Mouse (Mus musculus) spleen, postnatal 36 days (tissue): Measurements from ENCODE around the gene Kcnq1.
A peak's percentile ranks its signal among the peaks of the same experiment; 100 is the strongest.

Experiments used
- DNase-seq, 2 experiments: peaks; one replicate each; pipeline ENCODE4 v3.0.0; 2022; ENCODE audit warnings: low spot score in 2 of 2, mixed read lengths in 1 of 2

Kcnq1 gene

GRCm38 (mm10) chr7:143093847-143094246 is 12.3 kb upstream of the Kcnq1 start:
- DNase-seq: no peak

DNA sequence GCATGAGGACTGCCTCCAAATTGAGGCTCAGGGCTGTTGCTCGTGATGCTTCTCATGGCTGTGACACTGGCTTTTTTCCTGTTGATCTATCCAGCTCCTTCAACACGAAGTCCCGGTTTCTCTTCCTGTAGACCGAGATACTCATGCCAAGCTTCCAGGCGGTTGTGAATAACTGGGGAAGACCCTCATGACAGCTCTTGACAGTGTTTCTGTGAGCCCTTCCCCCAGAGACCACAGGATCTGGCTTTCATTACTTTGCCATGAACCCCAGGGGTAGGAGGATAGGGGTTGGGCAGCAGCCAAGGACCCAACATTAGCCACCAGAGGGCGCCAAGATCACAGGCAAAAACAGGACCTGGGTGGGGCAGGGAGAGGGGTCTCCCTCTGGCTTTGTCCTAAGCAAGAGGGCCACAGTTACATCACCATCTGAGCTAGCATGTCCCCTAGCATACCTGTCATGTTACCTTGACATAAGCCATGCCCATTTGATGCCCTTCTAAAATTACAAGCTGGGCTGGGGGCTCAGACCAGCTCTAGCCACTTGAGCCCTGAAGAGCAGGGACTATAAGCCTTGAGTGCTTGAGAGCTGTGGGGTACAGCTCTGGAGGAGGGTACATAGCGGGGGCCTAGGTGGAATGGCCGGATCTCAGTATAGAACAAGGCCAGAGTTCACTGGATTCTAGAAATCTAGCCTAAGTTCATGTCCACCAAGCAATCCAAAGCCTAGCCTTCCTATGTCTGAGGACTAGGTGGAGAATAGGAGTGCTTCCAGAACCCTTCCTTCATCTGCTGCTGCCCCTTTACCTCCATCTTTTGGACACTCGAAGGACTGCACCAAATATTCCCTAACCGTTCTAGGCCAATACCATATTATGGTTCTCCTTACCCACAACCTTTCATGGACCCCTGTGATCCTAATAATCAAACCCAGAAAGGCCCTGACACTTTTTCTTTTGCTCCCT is 11.3 kb upstream of the Kcnq1 start, which contains the start of gene Trpm5:
Gene Trpm5 (minus strand): TSS at position 51 of the 962 bp plus-strand sequence.
- DNase-seq: peak in 1 of 2 experiments; percentile 25

- DNase-seq: peak in 1 of 2 experiments; percentile 12
Measured at GRCm38 (mm10) chr7:143095554-143095907, 10.6 kb upstream of the Kcnq1 start.

DNA sequence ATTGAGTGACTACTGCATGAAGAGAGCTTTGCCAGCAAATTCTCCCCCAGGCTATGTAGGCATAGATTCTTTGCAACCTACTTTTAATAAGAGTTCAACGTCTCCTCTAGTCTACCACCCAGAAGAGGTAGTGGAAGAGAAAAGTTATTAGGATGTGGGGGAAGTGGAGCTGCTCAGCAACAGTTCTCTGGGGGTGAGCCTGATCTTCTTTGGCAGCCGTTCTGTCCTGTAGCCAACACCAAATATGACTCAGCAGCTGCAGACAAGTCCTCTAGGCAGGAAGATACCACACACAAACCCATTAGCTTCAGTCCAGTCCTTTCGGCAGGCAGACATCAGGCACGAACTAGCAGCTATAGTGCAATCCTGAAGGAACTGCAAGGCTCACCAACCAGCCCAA is 5.4 kb upstream of the Kcnq1 start:
- DNase-seq: no peak

DNA sequence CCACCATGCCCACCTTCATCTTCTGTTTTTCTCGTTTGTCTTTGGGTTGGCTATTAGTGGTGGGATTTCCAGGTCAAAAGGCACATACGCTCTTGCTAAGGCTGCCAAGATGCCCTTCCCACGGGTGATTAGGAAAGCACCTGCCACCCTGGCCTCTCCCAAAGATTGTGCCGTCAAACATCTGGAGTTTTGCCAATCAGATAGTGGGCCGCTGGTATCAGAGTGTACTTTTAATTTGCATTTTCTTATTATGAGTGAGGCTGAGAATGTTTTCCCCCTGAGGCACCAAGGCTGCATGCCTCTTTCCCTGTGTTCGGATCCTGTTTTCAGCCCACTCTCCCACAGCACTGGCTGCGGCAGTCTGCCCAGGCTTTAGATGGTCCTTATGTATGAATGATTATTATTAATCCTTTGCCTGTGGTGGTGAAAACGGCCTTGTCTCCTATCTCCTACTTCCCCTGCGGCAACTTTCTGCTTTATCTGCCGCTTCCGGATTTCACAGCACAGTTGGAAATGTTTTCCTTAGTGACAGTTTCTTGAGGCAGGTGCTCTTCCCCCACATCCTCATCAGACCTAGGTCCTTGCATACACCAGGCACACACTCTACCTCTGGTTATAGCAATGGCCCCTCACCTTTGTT is 784 bp upstream of the Kcnq1 start:
- DNase-seq: no peak

DNA sequence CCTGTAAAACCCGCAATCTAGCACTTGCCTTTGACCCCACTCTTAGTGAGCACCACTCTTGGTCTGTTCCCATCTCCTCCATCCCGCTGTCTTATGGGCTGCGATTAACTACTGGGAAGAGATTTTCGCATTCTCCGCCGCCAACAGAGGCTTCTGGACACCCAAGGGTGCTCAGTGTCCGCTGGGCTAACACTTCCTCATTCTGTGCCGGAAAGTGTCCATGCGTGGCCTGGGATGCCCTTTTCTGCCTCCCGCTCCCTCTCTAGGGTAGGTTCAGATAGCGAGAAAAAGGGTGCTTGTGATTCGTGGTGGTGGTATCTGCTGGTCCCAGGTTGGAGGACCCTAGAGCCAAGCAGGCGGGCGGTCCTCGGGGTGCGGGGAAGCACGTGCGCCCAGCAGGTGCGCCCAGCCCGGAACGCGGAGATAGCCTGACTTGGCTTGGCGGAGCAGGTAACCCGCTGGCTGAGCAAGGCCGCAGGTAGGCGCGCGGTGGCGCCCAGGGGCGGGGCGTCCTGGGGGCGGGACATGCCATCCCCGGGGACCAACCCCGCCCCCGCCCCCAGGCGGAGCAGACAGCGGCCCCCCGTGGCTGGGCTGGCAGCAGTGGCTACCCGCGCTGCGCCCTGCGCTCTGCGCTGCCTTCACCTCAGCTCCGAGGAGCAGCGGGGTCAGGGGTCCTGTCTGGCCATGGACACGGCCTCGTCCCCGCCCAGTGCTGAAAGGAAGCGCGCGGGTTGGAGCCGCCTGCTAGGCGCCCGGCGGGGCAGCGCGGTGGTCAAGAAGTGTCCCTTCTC is 707 bp downstream of the Kcnq1 start:
- no peak for DNase-seq

DNA sequence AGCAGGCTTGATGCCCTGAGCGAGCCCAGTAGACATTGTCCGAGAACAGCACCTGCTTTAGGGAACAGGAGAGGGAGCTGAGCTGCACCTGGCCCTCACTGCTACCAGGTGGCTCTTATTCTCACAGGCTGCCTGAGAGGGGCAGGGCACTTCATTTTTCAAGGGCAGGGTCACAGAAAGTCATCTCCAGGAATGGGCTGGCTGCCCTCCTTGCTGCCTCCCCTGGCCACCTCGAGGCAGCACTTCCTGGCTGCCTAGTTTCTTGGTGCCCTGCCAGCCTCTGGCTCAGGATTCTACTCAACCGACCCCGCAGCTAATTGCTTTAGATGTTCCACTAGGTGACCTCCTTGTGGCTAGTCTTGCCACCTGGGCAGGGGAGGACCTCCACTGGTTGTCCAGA is 2.0 kb downstream of the Kcnq1 start:
- DNase-seq: no peak

DNA sequence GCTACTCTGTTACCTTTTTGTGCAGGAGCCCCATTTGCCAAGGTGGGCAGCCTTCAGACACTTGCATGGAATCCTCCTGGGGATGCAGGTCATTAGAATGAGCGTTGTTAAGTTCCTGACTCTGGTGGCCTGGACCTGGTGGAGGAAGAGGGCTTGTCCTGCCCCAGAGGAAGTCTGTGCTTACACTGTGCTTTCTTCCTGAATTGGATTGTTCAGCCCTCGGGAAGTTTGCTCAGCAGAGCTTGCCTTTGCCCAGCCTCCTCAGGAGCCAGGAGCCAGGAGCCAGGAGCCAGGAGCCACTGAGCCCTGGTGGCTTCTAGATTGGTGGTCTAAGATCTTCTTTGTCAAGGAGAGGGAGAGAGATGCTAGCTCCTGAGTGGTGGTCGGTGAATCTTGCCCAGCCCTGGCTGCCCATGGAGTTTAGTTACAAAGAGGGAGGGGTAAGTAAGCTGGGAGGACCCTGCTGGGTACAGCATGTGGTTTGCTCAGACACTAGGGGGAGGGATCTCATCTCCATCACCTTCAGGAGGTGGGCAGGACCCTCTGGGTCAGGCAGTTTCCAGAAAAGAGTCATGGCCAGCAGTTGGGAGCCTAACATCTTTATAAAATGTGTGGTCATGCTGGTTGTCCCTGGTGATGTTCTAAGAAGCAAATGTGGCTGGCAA is 3.0 kb downstream of the Kcnq1 start:
- no peak for DNase-seq

DNA sequence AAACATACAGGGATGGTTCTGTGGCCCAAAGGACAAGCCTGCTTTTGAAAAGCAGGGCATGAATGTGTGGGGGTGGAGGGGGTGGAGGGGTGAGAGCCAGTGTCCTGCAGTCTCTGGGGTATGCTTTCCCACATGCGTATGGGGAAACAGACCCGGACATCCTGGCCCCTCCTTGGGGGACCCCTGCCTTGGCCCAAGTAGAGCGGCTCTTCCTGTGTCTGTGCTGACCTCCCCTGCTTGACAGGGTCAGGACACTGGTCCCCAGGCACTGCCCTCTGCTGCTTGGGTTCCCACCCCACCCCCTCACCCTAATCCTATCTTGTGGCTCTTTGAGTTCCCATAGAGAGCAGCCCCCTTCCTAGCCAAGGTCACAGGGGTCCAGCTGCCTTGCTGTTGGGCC is 3.5 kb downstream of the Kcnq1 start:
- no peak for DNase-seq

GRCm38 (mm10) chr7:143110803-143111202 is 4.6 kb downstream of the Kcnq1 start:
- DNase-seq: no peak

- no peak for DNase-seq
Measured at GRCm38 (mm10) chr7:143111719-143112118, 5.6 kb downstream of the Kcnq1 start.

GRCm38 (mm10) chr7:143112395-143112794 is 6.2 kb downstream of the Kcnq1 start:
- DNase-seq: no peak

DNA sequence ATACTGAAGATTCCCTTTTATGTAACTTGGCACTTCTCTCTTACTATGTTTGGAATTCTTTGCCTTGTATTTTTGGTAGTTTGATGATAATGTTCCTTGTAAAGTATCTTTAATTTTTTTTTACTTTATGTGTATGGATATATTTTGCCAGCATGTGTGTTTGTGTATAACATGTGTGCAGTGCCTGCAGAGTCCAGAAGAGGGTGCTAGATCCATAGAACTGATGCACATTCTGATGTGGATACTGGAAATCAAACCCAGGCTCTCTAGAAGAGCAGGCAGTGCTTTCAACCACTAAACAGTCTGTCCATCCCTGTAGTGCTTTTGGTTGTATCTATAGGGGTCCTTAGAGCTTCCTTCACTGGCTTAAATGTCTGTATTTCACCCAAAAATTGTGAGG is 8.6 kb downstream of the Kcnq1 start:
- DNase-seq: no peak

GRCm38 (mm10) chr7:143116521-143116920 is 10.4 kb downstream of the Kcnq1 start:
- no peak for DNase-seq

GRCm38 (mm10) chr7:143119407-143119806 is 13.2 kb downstream of the Kcnq1 start:
- DNase-seq: no peak

GRCm38 (mm10) chr7:143119826-143120225 is 13.7 kb downstream of the Kcnq1 start:
- DNase-seq: no peak

- no peak for DNase-seq
Measured at GRCm38 (mm10) chr7:143122191-143122590, 16.0 kb downstream of the Kcnq1 start.

GRCm38 (mm10) chr7:143123876-143124669 is 17.9 kb downstream of the Kcnq1 start:
- DNase-seq: no peak

DNA sequence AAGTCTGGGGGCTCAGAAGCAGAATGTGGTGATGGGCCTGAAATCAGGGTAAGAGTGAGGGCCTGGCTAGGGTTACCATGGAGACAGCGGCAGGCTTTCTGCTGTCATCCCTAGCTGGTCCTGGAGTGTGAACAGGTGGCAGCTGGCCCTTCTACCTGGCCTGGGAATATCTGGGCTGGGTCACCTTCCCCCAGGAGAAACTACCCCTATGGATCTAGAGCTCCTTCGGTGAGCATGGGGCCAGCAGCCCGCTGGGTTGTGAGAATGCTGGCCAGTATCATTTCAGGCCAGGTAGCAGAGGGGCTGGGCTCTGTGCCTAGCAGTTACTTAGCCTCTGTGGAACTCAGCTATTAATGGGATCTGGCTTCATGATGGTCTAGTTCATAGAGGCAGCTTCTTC is 18.7 kb downstream of the Kcnq1 start:
- no peak for DNase-seq

DNA sequence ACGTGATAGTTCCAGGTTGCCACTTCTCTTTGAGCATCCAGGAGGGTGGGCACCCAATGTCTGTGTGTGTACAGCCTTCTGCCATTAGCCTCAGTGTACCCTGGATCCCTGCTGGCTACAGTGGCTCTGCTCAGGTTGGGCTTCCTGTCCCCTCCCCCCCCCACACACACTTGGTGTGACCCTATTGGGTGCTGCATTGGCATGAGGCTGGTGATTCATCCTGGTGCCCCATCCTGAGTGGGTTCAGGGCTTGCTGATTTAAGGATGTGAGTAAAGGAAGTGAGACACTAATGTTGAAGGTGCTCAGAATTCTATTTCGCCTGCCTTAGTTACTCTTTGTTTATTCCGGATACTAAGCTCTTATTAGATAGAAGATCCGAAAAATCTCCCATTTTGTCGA is 26.7 kb downstream of the Kcnq1 start:
- no peak for DNase-seq

DNA sequence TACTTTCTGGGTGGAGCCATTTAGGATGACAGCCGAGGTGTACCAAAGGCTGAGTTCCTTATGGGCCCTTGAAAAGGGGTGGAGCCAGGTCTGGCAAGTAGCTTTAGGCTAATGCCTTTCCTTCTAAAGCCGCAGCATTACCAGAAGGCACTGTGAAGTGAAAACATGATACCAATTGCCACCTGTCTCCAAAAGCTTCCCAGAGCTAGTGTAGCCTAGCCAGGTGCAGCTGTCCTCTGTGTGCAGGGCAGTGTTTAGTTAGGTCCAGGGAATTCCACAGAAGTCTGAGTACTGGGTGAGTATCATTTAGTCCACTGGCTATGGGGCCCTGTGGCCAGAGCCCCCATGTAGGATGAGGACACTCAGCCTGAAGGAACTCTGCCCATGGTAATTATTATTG is 30.0 kb downstream of the Kcnq1 start:
- no peak for DNase-seq
